Mouse (Mus musculus) right cerebral cortex, postnatal 14 days (tissue): ENCODE measurements around the gene Ptprn2.

ENCODE experiments used
- DNase-seq: peaks from one replicate; pipeline ENCODE4 v3.0.0; 2022

Ptprn2 gene

GRCm38 (mm10) chr12:117280790-117281189 is 795.3 kb downstream of the Ptprn2 start:
- no peak for DNase-seq

- no peak for DNase-seq
These were observed 797.1 kb downstream of the Ptprn2 start for GRCm38 (mm10) chr12:117282659-117283058.

GRCm38 (mm10) chr12:117287456-117287855 is 801.9 kb downstream of the Ptprn2 start:
- DNase-seq: no peak

- no peak for DNase-seq
These were observed 806.4 kb downstream of the Ptprn2 start for GRCm38 (mm10) chr12:117291943-117292342.

- DNase-seq: no peak
These were observed 811.3 kb downstream of the Ptprn2 start for GRCm38 (mm10) chr12:117296792-117297191.

- no peak for DNase-seq
These were observed 813.6 kb downstream of the Ptprn2 start for GRCm38 (mm10) chr12:117299084-117299483.

GRCm38 (mm10) chr12:117304751-117305624 is 819.5 kb downstream of the Ptprn2 start:
- no peak for DNase-seq

GRCm38 (mm10) chr12:117305625-117306105 is 820.1 kb downstream of the Ptprn2 start:
- no peak for DNase-seq

GRCm38 (mm10) chr12:117312079-117312478 is 826.6 kb downstream of the Ptprn2 start:
- DNase-seq: no peak

- DNase-seq: no peak
These were observed 829.5 kb downstream of the Ptprn2 start for GRCm38 (mm10) chr12:117314987-117315386.

GRCm38 (mm10) chr12:117315661-117316060 is 830.1 kb downstream of the Ptprn2 start:
- DNase-seq: no peak

- DNase-seq: no peak
These were observed 832.7 kb downstream of the Ptprn2 start for GRCm38 (mm10) chr12:117318229-117318628.

- no peak for DNase-seq
These were observed 837.5 kb downstream of the Ptprn2 start for GRCm38 (mm10) chr12:117323017-117323416.
